Mouse (Mus musculus) retina, adult 2 months (tissue): ENCODE results near the gene Filip1l.

Experiments
- DNase-seq: peaks from one replicate; pipeline ENCODE4 v3.0.0-alpha.2; 2012; ENCODE audit warnings: low read depth, low spot score

Filip1l gene

GRCm38 (mm10) chr16:57530547-57530946 is 177.7 kb downstream of the Filip1l start:
- DNase-seq = no peak

- no peak for DNase-seq
These were observed 179.2 kb downstream of the Filip1l start for GRCm38 (mm10) chr16:57532081-57532493.

GRCm38 (mm10) chr16:57534365-57534764 is 181.5 kb downstream of the Filip1l start:
- DNase-seq = no peak

- DNase-seq = no peak
These were observed 181.9 kb downstream of the Filip1l start for GRCm38 (mm10) chr16:57534811-57535210.

GRCm38 (mm10) chr16:57536511-57536910 is 183.6 kb downstream of the Filip1l start:
- DNase-seq = no peak

- no peak for DNase-seq
These were observed 190.3 kb downstream of the Filip1l start for GRCm38 (mm10) chr16:57543243-57543642.

- no peak for DNase-seq
These were observed 191.5 kb downstream of the Filip1l start for GRCm38 (mm10) chr16:57544441-57544840.

GRCm38 (mm10) chr16:57546355-57546754 is 193.5 kb downstream of the Filip1l start:
- DNase-seq = no peak

- no peak for DNase-seq
These were observed 195.7 kb downstream of the Filip1l start for GRCm38 (mm10) chr16:57548608-57549007.

- no peak for DNase-seq
These were observed 196.5 kb downstream of the Filip1l start for GRCm38 (mm10) chr16:57549061-57550037.

- DNase-seq = no peak
These were observed 197.2 kb downstream of the Filip1l start for GRCm38 (mm10) chr16:57550088-57550487.

GRCm38 (mm10) chr16:57550817-57551216 is 197.9 kb downstream of the Filip1l start:
- no peak for DNase-seq

GRCm38 (mm10) chr16:57551617-57552016 is 198.7 kb downstream of the Filip1l start:
- DNase-seq = no peak

GRCm38 (mm10) chr16:57552709-57553108 is 199.8 kb downstream of the Filip1l start:
- DNase-seq = no peak

- DNase-seq = no peak
These were observed 200.3 kb downstream of the Filip1l start for GRCm38 (mm10) chr16:57553235-57553634.

- no peak for DNase-seq
These were observed 202.1 kb downstream of the Filip1l start for GRCm38 (mm10) chr16:57554886-57555400.

GRCm38 (mm10) chr16:57555667-57556066 is 202.8 kb downstream of the Filip1l start:
- no peak for DNase-seq

GRCm38 (mm10) chr16:57556244-57556643 is 203.4 kb downstream of the Filip1l start:
- no peak for DNase-seq

GRCm38 (mm10) chr16:57558258-57558657 is 205.4 kb downstream of the Filip1l start:
- DNase-seq = no peak

GRCm38 (mm10) chr16:57560185-57560584 is 207.3 kb downstream of the Filip1l start:
- DNase-seq = no peak

- no peak for DNase-seq
These were observed 210.6 kb downstream of the Filip1l start for GRCm38 (mm10) chr16:57563453-57563852.

GRCm38 (mm10) chr16:57564807-57565206 is 211.9 kb downstream of the Filip1l start:
- no peak for DNase-seq

- no peak for DNase-seq
These were observed 213.3 kb downstream of the Filip1l start for GRCm38 (mm10) chr16:57566215-57566614.
